Mouse (Mus musculus) gastrocnemius, postnatal 36 days (tissue): ENCODE results near the gene Srebf2. TPM values are rescaled to one million over a fixed set of nuclear protein-coding genes. Genes with fewer than 3 reads are reported as not detected.

Experiments
- DNase-seq, 2 experiments: peaks; one replicate each; pipeline ENCODE4 v3.0.0; 2022
- intact Hi-C: fragments of 180-260 bp; cut with DNase I; formaldehyde crosslinking; loops from one replicate; pipeline ENCODE4 v1.15.1; 2025
- total RNA-seq, 2 experiments: library from RNA; stranded (reverse); gene quantifications; 2 replicates each; pipeline ENCODE4 v1.2.3; 2021

Gene Srebf2
- total RNA-seq, 2 experiments from 2014 or later: 9.2 to 9.8 TPM

GRCm38 (mm10) chr15:82170437-82171377, 23.7 kb downstream of the Srebf2 start:
- intact Hi-C loops: loop anchor here (5.0 kb wide), 1 partner anchor 57 kb away; no protein-coding TSS in a partner anchor
- DNase-seq: no peak

DNA sequence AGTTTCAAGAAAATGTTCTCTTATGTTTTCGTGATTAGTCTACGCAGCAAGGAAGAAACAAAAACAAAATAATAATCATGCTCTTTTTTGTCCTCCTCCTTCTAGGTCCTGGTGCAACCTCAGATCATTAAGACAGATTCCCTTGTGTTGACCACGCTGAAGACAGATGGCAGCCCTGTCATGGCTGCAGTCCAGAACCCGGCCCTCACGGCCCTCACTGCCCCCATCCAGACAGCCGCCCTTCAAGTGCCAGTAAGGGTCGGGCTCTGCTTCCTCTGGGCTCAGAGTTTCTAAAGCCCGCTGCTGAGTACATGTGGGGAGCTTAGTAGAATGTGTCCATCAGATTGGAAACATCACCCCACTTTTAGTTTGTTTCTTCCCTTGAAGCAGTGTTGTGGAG, 25.7 kb downstream of the Srebf2 start:
- no peak for DNase-seq
- intact Hi-C loops: loop anchor here (5.0 kb wide), 1 partner anchor 55 kb away; no protein-coding TSS in a partner anchor

DNA sequence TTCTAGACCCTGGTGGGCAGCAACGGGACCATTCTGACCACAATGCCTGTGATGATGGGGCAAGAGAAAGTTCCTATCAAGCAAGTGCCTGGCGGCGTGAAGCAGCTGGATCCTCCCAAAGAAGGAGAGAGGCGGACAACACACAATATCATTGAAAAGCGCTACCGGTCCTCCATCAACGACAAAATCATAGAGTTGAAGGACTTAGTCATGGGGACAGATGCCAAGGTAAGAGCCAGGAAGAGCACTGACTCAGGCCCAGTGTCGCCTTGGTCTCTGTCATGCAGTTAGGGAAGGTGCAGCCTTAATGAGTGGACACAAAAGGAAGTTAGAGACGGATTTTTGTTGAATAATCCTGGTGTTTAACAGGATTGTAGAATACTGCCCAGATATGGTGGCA, 28.1 kb downstream of the Srebf2 start:
- no peak for DNase-seq
- intact Hi-C loops: no loop called here

DNA sequence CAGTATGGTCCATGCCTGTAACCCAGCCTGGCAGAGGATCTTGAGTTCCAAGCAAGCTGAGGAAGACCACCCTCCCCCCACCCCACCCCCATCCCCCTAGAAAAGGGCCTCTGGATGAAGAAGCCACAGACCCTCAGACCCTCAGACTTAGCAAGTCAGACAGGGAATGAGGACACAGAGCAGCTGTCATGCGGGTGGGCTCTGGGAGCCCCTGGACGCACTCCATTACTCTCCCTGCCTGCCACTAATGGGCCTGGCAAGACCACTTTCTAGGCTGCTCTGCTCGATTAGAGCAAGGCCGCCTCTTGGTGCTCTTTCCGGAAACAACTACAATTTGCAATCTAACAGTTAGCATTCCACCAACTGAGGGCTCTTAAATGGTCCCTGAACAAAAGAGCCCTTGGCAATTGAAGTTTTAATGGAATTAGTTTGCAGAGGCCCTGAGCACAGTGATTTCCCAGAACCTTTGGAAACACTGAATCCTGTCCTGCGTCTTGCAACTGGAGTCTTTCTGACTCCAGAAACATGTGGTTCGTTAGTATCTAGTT, 30.8 kb downstream of the Srebf2 start:
- intact Hi-C loops: no loop called here
- DNase-seq: no peak

GRCm38 (mm10) chr15:82181131-82181530, 34.1 kb downstream of the Srebf2 start:
- intact Hi-C loops: no loop called here
- DNase-seq: no peak

DNA sequence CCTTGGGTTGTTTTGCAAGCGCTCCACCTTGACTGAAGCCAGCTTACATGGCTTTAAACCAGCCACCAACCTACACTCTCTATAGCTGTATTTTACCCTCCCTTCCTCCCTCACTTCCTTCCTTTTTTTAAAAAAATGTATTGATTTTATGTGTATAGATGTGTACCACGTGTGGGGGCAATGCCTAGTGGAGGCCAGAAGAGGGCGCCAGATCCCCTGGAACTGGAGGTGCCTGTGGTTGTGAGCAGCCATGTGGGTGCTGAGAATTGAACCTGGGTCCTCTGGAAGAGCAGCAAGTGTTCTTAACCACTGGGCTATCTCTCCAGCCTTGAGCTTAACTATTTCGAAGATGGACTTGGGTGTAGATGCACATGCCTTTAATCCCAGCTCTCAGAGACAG, 35.3 kb downstream of the Srebf2 start:
- DNase-seq: no peak
- intact Hi-C loops: no loop called here

DNA sequence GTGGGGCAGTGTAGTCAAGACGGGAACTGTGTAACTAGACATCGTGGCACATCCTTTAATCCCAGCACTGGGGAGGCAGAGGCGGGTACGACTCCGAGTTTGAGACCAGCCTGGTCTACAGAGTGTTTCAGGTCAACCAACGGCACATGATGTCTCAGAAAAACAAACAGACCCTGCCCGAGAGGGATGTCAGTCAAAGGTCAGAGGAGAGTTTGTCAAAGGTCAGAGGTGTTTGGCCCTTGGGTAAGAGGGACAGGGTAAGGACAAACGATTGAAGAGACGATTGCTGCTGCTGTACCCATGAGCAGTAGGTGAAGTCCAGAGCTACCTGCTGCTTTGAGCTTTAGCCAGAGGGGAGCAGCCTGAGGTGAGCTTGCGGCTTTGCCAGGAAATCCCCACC, 36.6 kb downstream of the Srebf2 start:
- intact Hi-C loops: no loop called here

DNA sequence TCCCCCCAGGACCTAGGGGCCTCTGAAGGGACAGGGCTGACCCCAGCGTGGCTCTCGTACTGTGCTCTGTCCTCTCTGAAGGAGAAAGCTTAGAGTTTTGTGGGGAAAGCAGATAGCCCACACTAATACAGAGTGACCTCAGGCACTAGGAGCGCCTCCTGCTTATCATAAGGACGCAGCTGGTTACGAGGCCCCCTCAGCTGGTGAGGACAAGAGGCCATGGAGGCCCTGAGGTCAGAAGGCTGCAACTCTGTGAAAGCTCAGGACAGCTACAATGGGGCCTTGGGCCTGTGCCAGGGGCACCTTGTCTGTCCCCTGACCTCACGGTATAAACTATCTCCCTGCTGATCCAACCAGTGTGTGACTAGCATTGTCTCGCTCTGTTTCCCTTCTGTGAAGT, 37.2 kb downstream of the Srebf2 start:
- DNase-seq: no peak
- intact Hi-C loops: no loop called here

More for the DNA sequence above, 36.6 kb downstream of the Srebf2 start:
- no peak for DNase-seq

DNA sequence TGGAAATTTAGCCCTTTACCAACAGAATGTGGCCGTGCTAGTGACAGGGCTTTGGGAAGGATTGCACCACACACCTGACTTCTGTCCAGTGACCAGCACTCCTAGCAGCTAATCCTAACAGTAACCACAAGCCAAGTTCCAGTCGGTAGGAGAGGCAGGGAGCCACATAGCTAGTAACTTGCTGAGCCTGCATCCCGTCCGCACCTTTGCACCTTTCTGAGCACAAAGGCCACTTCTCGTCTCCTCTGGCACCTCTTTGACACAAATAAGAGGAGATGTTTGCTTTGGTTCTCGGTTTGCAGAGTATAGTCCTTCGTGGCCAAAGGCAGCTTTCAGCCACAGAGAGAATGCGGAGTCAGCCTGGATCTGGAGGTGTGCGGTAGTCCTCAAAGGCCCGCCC, 37.7 kb downstream of the Srebf2 start:
- intact Hi-C loops: no loop called here

DNA sequence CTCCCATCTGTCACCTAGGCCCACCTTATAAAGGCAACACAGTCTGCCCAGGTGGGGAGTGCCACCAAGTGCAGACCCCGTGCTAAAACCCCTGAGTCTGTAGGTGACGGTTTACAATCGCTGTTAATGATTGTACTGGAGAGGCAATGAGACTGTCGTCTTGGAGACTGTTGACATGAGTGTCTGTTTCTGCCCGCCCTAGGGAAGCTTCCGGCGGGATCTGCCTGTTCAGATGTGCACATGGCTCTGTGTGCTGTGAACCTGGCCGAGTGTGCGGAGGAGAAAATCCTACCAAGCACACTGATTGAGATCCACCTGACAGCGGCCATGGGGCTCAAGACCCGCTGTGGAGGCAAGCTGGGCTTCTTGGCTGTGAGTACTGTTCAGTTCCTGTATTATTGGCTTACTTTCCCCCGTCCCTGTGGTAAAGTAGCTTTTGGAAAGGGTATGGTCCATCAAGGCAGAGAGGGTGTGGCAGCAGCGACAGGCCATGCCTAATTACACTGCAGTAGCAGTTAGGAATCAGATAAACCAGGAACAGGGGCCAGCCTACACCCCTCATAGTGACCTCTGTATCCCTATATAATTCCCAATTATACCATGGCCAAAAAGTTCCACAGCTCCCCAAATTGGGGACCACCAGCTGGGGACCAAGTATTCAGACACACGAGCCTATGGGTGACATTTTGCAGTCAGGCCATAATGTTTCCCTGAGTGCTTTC, 38.2 kb downstream of the Srebf2 start:
- intact Hi-C loops: no loop called here
- no peak for DNase-seq

More for the DNA sequence above, 37.7 kb downstream of the Srebf2 start:
- no peak for DNase-seq

DNA sequence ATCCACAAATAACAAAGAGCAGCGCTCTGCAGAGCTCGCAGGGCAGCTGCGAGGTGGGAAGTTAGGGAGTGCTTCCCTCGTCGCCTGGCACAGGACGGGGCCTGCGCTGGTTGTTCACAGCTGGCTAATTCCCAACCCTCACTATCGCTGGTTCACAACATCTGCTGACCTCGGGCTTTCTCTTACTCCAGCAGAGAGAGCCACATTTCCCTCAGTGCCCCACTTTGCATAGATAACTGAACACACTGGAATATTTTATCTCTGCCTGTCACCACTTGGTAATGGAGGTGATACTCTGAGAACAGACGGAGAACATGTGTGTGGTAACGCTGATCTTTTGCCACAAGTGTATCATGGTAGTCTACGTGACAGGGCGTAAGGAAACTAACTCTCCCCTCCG, 39.1 kb downstream of the Srebf2 start:
- DNase-seq: no peak
- intact Hi-C loops: no loop called here

DNA sequence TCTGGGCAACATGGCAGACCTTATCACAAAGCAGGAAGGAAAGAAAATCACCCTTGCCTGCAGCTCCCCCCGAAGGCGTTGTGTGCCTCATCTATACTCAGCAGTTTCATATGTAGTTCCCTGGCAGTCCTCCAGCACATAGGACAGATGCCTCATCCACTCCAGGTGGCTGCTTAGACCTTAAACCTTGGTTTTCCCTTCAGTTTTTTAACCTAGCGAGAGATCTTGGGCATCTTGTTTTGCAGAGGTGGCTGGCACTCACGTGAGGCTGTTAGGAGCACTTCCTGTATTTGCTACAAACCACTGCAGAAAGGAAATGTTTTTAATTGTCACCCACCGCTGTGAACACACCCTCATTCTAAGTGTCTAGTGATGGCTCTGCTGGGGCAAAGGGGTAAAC, 40.0 kb downstream of the Srebf2 start:
- intact Hi-C loops: no loop called here
- no peak for DNase-seq

DNA sequence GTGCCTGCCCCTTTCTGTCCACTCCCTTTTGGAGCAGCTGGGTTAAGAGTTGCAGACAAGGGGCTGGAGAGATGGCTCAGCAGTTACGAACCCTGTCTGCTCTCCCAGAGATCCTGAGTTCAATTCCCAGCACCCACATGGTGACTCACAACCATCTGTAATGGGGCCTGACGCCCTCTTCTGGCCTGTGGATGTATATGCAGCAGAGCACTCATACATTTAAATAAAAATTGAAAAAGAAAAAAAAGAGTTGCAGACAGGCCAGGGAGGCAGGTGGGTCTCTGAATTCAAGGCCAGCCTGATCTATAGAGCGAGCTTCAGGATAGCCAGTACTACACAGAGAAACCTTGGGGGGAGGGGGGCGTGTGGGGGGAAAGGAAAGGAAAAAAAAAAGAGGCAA, 40.4 kb downstream of the Srebf2 start:
- no peak for DNase-seq
- intact Hi-C loops: no loop called here

- intact Hi-C loops: no loop called here
- DNase-seq: no peak
These were observed 40.9 kb downstream of the Srebf2 start for GRCm38 (mm10) chr15:82187924-82188323.

GRCm38 (mm10) chr15:82188481-82189240, 41.7 kb downstream of the Srebf2 start:
- intact Hi-C loops: no loop called here
- peak; percentile 36 to 62 for DNase-seq

- DNase-seq: no peak
- intact Hi-C loops: no loop called here
These were observed 45.6 kb downstream of the Srebf2 start for GRCm38 (mm10) chr15:82192617-82193016.

GRCm38 (mm10) chr15:82196300-82196699, 49.3 kb downstream of the Srebf2 start:
- no peak for DNase-seq
- intact Hi-C loops: no loop called here

DNA sequence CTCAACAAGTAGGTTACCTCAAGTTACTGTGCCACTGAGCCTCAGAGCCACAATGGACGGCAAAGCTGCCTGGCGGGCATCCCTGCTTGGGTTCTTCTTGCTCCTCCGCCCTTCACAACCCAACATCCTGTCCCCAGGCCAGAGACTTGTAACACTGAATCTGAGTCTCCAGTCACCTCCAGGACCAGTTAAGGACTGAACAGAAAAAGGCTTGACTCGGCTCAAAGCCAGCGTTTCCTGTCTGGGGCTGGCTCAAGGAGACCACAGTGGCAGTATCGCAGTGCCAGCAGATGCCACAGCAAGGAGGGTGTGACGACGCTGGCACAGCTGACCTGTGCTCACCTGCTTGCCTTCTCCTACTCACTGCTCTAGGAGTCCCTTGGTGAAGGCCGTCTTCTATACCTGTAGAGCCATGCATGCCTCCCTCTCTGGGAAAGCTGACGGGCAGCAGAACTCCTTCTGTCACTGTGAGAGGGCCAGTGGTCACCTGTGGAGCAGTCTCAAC, 50.3 kb downstream of the Srebf2 start:
- intact Hi-C loops: no loop called here

GRCm38 (mm10) chr15:82197937-82198336, 51.0 kb downstream of the Srebf2 start:
- no peak for DNase-seq
- intact Hi-C loops: no loop called here

More for the DNA sequence above, 50.3 kb downstream of the Srebf2 start:
- no peak for DNase-seq

- intact Hi-C loops: no loop called here
- no peak for DNase-seq
These were observed 51.4 kb downstream of the Srebf2 start for GRCm38 (mm10) chr15:82198342-82198741.
